Mouse (Mus musculus) layer of hippocampus, postnatal 14 days (tissue): ENCODE data around the gene Ifrd1. TPM values are rescaled to one million over a fixed set of nuclear protein-coding genes. Genes with fewer than 3 reads are reported as not detected.
"Not testable (repeated sequence)": the region's sequence is repeated elsewhere in the genome, so short reads cannot be mapped to it uniquely, and the experiment has no call there.

Source experiments
- DNase-seq, 2 experiments: peaks; one replicate each; pipeline ENCODE4 v3.0.0; 2021 to 2022; ENCODE audit warnings: low spot score in 2 of 2, mixed read lengths in 1 of 2
- long read RNA-seq, 2 experiments: library from polyadenylated mRNA; stranded (forward); transcript quantifications; one replicate each; pipeline ENCODE4 v2.0.0; 2021
- total RNA-seq, 2 experiments: library from RNA; stranded (reverse); gene quantifications; 2 replicates each; pipeline ENCODE4 v1.2.3; 2021

Gene Ifrd1
- 10 to 100 TPM; 85.2 to 96.9 TPM for total RNA-seq
- long read RNA-seq, experiment 1, transcript Ifrd1-201 (12 exons, 3,378 nt) = major isoform, 43 of 51 reads
- long read RNA-seq, experiment 1, partial matches to known transcripts = 3 of 51 reads
- long read RNA-seq, experiment 1, other reads (novel, unspliced or antisense) = 4 of 51 reads
- long read RNA-seq, experiment 2, transcript Ifrd1-201 (12 exons, 3,378 nt) = major isoform, 59 of 66 reads
- long read RNA-seq, experiment 2, partial matches to known transcripts = 2 of 66 reads
- long read RNA-seq, experiment 2, other reads (novel, unspliced or antisense) = 5 of 66 reads

DNA sequence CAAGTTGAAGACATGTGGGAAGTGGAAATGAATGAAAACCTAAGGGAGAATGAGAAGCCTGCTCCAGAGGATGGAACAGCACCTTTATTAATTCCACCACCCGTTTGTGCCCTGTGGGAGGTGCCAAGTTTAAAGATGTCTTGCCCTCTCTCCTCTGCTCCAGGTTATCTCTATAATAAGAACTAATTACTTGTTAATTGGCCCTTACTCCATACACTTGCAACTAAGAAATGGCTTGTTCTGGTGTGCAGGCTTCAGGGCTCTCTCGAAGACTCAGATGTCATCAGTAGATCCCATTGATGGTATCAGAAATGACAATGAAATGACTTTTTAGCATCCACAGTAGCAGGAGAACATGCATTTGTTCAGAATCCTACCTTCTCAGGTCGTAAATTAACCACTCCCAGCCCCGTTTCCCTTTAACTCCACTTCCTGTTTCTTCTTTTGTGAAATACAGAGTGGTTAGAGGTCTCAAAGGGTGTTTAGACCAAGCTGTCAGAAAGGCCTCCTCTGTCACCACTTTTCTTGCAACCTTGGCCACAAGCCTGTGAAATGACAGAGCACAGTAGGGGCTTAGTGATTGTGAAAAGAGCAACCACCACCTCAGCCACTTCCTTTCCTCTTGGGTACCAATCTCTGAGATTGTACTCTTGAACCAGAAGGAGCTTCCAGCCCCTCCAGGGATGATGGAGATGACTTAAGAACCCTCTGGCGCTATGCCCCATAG is at the start of gene Ifrd1:
TSS of gene Ifrd1 (minus strand) at position 51 of the 727 bp plus-strand sequence.
- DNase-seq = no peak

DNA sequence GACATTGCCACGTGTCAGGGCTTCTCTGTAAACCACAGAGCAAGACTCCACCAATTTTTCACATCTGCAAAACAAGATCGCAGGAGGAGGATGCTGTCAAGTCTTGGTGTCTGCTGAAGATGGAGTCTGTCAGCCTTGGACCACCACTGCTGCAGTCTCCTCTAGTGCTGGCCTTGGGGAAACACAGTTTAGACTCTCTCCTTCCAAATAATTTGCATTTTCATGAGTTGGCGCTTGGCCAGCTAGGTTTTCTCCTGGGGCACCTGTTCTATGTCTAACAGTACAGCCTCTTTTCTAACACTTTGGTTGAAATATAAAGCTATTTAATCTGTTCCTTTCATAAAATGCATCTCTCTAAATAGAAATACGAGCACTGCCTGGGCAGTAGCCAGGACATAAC is 38.2 kb upstream of the Ifrd1 start:
- no peak for DNase-seq

DNA sequence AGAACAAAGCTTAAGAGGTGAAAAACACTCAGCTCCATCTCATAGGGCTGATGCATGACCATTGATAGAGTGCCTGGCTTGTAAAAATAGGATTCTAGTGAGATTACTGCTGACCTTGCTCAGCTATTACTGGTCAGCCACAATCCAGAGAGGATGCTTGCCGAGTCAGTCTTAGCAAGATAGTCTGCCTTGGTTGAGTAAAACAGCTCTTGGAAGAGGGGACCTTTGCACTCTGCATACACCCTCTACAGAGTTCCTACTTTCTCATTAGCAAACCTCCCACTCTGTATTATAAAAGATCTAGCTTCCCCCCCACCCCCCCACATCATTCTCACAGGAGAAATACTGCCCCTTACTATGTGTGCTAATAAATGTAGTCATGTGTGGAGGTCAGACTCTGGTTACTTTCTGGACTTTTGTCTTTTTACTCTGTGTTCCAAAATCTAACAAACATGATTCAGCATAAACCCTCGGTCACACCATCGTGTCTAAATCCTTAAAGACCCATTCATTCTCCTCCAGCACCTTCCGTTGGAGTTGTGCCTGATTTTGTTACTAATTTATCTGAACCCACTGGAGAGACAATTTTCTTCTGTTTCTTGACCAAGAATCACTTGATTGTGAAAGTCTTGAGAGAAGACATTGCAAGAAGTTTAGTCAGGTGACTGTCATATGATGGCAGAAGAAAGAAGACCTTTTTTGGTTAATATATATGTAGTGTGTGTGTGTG is 32.5 kb upstream of the Ifrd1 start:
- DNase-seq = no peak

DNA sequence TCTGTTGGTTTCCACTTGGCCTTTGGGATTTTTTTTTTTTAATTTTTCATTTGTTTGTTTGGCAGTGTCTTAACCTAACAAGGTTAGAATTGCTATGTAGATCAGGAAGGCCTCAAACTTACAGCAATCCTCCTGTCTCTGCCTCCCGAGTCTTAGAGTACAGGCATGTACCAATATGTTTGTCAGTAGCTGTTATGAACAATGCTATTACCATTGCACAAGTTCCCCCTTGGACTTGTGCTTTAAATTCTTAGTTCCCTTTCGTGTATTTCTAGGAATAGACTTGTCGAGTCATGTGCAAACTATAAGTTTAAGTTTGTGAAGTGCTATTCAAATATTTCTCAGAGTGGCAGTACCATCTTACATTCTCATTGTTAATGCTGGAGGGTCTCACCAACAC is 29.3 kb upstream of the Ifrd1 start:
- DNase-seq = no peak

DNA sequence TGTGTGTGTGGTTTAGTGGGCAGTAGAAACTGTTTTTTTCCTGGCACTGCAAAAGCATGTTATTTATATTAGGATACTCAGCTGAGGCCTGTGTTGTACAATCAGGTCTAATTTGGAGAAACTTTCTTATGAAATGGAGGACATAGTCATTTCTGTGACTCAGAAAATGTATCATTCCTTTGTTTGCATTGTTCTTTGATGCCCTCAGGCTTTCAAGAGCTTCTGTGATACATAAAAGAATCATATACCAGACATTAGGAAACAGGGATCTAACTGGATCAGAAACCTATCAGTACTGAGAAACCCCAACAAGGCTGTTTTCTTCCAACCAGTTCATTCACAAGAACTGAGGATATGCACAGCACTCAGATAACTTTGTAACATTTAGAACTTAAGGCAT is 26.6 kb upstream of the Ifrd1 start:
- no peak for DNase-seq

DNA sequence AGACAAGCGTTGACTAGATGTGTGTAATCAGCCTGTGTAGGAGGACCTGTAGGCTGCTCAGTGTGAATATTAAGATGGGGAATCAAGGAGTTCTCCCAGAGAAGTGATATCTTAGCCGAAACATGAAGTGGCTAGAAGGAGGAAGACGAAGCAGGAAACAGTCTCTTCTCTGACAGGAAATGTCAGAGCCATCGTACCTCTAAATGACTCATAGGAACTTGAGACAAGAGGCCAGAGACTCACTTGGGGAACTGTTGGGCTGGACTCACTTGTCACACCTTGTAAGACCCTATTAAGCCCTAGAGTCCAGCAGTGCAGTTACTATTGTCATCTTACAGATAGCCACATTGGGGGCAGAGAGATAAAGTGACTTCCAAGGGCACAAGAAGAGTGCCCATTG is 25.0 kb upstream of the Ifrd1 start:
- no peak for DNase-seq

DNA sequence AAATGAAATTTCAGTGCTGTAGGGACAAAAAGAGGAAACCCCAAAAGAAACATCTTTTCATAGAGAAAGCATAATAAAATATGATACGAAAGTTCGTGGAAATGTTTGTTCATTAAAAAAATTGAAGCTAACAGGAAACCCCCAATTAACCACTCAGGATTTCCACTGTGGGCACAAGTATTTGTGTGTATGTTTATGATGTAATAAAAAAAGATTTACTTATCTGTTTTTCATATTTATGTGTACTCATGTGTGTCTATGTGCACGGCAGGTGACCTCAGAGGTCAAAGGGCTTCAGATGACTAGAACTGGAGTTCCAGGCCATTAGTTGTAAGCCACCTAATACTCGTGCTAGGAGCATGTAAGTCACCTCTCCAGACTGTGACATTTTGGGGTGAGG is 24.4 kb upstream of the Ifrd1 start:
- no peak for DNase-seq

DNA sequence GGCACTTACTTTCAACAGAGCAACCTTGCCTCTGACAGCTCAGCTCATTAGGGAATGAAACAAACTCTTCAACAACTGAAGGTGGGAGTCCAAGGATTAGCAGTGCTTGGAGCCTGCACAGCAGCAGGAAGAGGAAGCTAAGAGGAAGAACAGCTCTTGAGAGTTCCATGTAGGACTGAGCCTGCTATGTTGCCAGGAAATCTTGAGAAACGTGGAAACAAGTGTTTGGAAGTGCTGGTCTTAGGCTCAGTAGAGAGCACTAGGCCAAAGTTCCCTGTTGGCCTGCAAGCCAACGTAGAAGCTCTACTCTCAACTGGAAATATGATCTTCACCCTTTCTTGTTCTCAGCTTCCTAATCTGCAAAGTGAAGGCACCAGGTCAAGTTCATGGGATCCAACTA is 20.0 kb upstream of the Ifrd1 start:
- no peak for DNase-seq

DNA sequence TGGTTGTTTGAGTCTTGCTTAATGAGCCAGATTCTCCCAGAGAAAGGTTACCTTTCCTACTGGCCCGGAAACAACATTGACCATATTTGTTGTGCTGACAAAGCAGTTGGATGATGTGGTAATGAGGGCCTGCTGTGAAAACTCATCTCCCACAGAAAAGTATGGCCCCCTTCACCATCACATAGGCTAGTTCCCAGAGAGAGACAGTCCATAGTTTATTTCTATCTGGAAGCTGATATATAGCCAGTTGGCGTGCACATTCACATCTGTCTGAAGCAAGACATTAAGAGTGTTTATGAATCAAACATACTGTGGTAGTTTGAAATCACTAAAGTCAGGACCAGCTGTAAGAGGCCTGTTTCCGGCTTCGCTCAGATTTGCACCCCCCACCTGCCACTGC is 15.4 kb upstream of the Ifrd1 start:
- no peak for DNase-seq

DNA sequence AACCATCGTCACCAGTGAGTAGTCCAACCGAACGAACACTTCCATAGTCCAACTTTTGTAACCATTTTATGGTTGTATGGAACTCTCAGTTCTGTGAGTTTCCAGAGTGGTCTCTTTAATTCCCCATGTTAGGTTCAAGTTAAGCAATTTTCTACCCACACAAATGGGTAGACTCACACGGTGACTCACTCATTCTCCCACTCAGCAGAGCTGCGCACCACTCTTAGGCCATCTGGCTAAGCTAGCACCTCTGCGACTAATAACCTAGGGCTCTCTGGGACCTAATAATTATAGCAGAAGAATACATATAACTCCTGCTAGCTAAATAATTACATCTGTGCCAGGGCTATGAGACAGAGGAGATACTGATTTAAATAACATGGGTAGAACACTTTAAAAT is 14.7 kb upstream of the Ifrd1 start:
- DNase-seq = peak in 1 of 2 experiments; percentile 49

DNA sequence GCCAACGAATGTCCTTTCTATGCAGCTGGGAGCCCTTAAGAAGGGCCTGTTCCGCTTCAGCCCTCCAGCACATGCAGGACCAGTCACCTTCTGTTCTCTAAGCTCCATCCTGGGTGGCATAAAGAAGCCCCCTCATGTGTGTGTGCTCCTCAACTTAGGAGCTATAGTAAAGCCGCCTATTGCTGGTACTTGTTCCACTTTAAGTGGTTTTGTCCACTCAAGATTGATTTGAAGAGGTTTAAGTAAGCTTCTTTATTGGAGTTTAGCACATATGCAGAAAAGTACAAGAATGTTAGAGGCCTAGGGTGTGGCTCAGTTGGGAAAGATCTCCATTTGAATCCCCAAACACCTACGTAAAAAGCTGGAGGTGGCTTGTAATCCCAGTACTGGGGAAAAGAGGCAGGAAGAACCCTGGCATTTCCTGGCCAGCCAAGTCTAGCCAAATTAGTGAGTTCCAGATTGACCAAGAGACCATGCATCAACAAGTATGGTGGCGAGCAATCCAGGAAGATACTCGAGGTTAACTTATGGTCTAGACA is 10.2 kb upstream of the Ifrd1 start:
- no peak for DNase-seq

DNA sequence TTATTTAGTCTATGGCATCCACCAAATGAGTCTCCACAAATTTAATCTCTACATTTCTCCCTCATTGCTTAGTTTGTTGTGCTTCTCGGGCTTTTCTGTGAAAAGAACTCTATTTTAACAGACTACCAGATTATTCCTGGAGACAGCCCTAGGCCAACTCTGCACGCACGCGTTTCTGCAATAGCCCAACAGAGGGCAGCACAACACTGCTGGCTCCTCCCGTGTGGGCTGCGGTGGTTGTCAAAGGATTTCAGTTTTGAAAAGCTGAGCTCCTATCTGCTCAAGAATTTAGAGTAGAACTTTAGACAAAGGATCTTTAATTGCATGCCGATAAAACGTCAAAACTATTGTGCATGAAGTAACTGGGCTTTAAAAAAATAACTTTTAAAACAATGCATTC is 8.9 kb upstream of the Ifrd1 start:
- DNase-seq = peak; percentile 88 to 89

DNA sequence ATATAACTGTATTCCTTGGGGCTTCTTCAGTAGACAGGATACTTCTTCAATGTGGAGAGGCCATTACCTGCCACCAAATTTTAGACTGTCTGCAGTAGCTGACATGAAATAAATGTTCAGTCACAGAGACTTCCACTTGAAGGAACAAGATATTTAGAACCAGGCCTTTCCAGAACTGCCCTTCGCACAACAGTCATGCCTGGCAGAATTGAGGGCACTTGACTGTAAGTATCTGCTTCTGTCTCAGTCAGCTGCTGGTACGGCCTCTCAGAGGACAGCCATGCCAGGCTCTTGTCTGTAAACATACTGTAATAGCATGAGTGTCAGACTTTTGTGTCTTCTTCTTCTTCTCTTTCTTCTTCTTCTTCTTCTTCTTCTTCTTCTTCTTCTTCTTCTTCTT is 8.2 kb upstream of the Ifrd1 start:
- no peak for DNase-seq

DNA sequence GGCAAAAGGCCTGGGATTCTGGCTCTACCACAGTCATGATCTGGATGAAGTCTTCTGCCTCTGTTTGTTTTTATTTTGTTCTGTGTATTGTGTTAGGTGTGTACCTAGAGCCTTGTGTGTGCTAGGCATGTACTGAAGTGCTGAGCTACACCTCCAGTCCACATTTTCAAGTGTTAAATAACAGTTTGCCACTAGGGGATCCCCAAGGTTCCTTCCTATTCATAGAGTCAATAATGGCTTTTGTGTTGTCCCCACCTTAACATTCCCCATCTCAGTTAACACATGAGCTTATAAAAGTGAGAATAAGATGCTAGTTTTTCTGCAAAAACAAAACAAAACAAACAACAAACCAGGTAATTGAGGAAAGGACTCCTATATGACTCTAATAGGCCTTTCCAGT is 7.7 kb upstream of the Ifrd1 start:
- no peak for DNase-seq

DNA sequence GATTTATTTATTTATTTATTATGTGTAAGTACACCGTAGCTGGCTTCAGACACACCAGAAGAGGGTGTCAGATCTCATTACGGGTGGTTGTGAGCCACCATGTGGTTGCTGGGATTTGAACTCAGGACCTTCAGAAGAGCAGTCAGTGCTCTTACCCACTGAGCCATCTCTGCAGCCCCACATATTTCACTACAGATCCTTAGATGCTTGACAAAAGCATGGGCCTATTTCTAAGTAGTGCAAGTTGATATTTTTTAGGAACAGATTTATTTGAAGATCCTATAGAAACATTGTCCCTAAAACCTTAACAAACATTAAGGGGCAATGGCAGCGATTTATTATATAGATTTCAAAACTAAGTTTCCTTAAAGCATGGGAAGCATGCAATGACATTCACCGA is 7.0 kb upstream of the Ifrd1 start:
- DNase-seq = not testable (repeated sequence)

DNA sequence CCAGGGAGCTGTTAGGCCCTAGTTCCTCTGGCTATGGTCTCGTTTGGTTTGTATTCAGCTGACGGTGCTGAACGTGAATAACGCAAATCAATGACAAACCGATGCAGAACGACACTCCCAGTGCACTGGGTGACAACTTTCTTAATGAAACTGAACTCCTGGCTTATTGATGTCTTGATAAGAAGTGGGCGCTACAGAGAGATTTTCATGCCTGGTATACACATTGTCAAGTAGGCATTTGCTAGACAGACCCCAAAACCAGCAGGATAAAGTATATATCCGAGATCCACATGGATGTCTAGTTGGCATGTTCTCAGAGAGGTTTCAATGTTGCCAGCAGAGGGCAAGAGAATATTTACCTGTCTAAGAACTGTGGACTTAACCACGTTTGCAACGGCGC is 6.4 kb upstream of the Ifrd1 start:
- no peak for DNase-seq

DNA sequence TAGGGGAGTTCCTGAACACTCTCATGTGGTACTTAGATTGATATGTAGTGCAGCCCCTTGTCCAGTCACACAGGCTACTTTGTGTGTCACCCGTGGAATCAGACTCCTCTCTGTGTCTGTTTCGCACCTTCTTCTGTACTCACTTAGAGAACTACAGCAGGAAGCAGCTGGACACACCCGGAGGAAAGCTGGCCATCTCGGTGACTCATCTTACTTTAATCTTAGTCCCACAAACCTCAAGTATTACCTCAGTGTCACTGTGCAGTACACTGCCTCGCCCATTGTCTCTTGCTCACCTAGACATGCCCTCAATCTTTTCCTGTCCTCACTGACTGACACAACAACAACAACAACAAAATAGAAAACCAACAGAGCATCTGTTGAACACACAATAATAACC is 4.9 kb upstream of the Ifrd1 start:
- no peak for DNase-seq

DNA sequence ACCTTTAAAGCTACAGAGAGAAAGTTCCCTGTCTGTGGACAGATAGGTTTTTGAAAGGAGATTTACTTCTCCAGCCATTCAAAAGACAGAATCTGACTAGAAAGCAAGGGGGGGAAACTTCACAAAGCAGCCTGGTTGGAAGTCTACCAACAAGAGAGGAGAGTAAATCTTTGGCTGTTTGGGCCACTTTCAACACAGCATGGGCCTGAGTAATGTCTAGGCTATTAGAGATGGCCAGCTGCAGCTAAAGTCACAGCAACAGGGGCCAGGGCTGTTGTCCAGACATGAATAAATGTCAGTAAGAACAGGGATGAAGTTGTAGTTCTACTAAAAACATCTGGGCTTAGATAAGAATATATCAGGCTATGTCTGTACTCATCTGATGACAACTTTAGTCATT is 2.0 kb upstream of the Ifrd1 start:
- DNase-seq = no peak

DNA sequence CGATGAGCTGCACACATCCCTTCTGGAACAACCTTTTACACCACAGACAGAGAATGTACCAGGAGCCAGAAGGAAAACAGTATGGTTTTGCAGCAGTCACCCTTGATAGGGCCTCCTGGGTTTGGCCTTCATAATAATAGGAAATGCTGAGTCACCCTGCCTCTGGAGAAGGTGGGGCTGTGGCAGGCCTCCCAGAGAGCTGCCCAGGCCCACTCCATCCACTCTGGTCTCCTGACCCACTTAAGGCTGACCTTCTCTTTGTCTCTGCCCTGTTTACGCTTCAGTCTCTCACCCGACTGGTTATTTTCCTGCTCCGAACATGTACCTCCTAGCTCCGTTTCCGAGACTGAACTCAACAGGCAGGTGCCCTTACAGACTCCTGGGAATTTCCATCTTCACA is 328 bp downstream of the Ifrd1 start:
- no peak for DNase-seq

DNA sequence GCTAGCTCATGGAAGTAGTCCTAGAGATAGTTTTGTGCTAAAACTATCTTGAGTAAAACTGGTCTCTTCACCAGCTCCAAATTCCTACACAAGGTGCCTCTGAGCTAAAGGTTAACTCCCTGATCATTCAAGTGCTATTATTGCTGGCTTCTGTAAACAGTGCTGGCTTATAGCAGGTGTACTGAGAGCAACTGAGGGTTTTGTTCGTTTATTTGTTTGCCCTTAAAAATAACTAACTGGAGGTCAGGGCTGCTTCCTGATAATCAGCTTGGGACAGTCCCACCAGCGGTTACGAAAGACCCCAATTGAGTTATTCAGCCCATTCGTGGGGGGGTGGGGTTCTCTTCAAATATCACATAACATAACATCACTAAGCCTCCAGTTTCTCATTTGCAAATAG is 920 bp downstream of the Ifrd1 start:
- no peak for DNase-seq

DNA sequence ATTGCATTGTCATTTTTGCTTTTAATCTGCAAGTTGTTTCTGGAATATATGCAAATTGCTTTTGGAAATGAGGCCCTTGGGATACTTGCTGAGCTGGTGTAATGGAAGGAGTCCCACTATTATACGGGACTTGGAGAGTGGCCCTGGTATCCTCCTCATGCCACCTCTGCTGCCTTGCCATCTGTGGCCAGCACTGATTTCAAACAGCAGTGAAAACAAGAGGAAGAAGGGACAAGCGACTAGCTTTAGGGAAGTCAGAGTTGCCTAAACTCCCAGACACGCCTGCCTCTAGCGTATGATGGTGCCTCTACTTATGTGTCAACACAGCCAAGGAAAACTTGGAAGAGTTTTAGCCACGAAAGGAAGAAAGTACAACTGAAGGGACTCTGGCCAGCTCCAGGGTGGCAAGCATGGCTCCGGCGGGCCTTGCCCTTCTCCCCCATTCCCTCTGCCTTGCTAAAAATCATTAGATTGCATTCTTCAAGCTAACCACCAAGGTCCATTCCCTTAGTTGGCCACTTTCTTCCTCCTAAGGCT is 2.8 kb downstream of the Ifrd1 start:
- DNase-seq = no peak

DNA sequence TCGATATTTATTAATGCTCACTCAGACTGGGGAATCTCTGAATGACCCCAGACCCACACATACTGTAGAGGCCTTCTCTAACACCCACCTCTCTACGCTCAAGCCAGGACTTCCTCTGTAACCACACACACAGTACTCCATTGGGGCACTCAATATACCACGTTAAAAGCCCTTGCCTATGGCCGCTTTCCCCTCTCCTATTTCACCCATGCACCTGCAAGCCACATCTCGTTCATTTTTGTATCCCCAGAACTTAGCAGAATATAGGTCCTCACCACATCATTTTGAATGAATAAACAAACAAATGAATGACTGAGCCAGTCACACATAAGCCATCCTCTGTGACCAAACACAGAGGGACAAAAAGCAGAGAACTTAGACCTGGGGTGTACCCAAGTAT is 3.4 kb downstream of the Ifrd1 start:
- DNase-seq = no peak
